Mouse (Mus musculus) limb, embryonic 11.5 days (tissue): ENCODE data around the gene Slc35g1. TPM values are rescaled to one million over a fixed set of nuclear protein-coding genes. Genes with fewer than 3 reads are reported as not detected.

ENCODE experiments used
- ATAC-seq: fragments of 200-750 bp; cut with Nextera tagmentation; 2 replicates; pipeline ENCODE4 v1.8.0; 2017; ENCODE audit warnings: low read depth; ENCODE audit not compliant: insufficient number of reproducible peaks, low FRiP score, low TSS enrichment
- DNase-seq: peaks from one replicate; pipeline ENCODE4 v3.0.0-alpha.2; 2015; ENCODE audit warnings: low spot score
- H3K27ac ChIP-seq: fragments of 300-500 bp; sonication (generic); replicated peaks from 2 replicates; pipeline ENCODE4 v1.5.1; 2014; ENCODE audit warnings: low read depth, mild to moderate bottlenecking, low read length
- H3K27me3 ChIP-seq: fragments of 300-500 bp; sonication (generic); 2 replicates; pipeline ENCODE4 v1.6.1; 2014; ENCODE audit warnings: mild to moderate bottlenecking, low read length, mixed read lengths; ENCODE audit not compliant: control insufficient read depth, insufficient read depth
- H3K36me3 ChIP-seq: fragments of 300-500 bp; sonication (generic); 2 replicates; pipeline ENCODE4 v1.6.1; 2014; ENCODE audit warnings: mild to moderate bottlenecking, low read length, moderate library complexity, mixed read lengths; ENCODE audit not compliant: control insufficient read depth, insufficient read depth
- H3K4me1 ChIP-seq: fragments of 300-500 bp; sonication (generic); 2 replicates; pipeline ENCODE4 v1.6.1; 2014; ENCODE audit warnings: low read length, mixed read lengths; ENCODE audit not compliant: control insufficient read depth, insufficient read depth
- H3K4me2 ChIP-seq: fragments of 300-500 bp; sonication (generic); 2 replicates; pipeline ENCODE4 v1.6.1; 2014; ENCODE audit warnings: low read depth, mild to moderate bottlenecking, moderate library complexity; ENCODE audit not compliant: severe bottlenecking
- H3K4me3 ChIP-seq: fragments of 300-500 bp; sonication (generic); 2 replicates; pipeline ENCODE4 v1.5.1; 2014; ENCODE audit warnings: low read depth, low read length
- H3K9ac ChIP-seq: fragments of 300-500 bp; sonication (generic); 2 replicates; pipeline ENCODE4 v1.6.1; 2014; ENCODE audit warnings: mild to moderate bottlenecking, low read length
- H3K9me3 ChIP-seq: fragments of 300-500 bp; sonication (generic); 2 replicates; pipeline ENCODE4 v1.6.1; 2016; ENCODE audit warnings: low read length; ENCODE audit not compliant: control insufficient read depth
- WGBS: fragments of 180-500 bp; shearing (Covaris S2); extraction: QIAGEN DNeasy Blood & Tissue Kit; methylation state at CpG from one replicate; pipeline ENCODE4 v1.1.7; 2014; 5-methylcytosine and 5-hydroxymethylcytosine counted together
- polyA plus RNA-seq: library from polyadenylated mRNA; unstranded; fragments of >200 nt; fragmentation: Nextera tagmentation; extraction: Ambion mirVana; gene quantifications from 2 replicates; pipeline ENCODE4 v1.2.1, GENCODE M21; 2014

The Slc35g1 gene
- polyA plus RNA-seq, 1 experiment from 2014 or later: 3.5 TPM

DNA sequence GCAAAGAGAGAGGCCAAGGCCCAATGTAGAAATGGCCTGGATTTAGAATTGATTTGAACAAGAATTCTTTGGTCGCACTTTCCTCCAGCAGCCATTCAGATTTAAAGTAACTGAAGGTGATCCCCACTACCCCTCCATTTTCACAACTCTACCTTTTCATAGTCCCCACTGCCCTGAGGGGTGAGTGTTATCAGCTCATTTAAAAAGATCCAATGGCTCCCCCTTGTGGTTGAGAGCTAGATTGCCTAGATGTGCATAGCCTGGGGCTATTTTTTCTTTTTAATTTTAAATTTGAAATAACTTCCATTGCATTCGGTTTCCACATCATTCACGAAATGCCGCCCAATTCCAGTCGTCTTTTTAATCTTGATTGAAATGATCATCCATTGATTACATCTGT is 33.5 kb downstream of the Slc35g1 start:
- no peak overlapping the region for H3K4me2 ChIP-seq

DNA sequence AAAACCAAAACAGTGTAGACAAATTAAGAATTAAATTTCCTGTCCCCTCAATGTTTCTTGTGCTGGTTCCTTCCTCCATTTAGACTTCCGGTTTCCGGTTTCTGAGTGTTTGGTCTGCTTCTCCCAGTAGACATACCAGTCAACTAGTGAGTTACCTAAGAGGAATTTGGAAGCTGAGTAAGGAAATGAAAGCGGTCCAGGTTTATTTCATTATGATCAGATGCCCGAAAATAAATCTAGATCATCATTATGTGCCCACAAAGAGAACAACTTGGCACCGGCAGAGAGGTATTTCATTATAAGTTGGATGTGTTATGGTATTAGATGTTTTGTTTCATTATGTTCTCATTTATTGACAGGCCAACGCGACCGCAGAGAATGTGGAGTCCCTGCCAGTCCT is 34.7 kb downstream of the Slc35g1 start:
- Histone ChIP-seq H3K4me2 (no peak overlapping the region), H3K9ac (no peak overlapping the region), H3K4me1 (no peaks in the 10 kb centered on the region), H3K27ac (no peak overlapping the region), H3K27me3 (no peaks in the 10 kb centered on the region), H3K9me3 (no peaks in the 10 kb centered on the region), H3K4me3 (no peak overlapping the region), H3K36me3 (no peaks in the 10 kb centered on the region)
- 86% methylated on average over 8 of the region's 8 CpGs for WGBS
- DNase-seq (no peak), ATAC-seq (no peak)

More for the DNA sequence above, 33.5 kb downstream of the Slc35g1 start:
- ATAC-seq (no peak), DNase-seq (no peak)
- WGBS: 37% methylated on average over 5 of the region's 5 CpGs
- H3K4me1 ChIP-seq: no peaks in the 10 kb centered on the region
- H3K27ac ChIP-seq: no peak overlapping the region
- H3K9me3 ChIP-seq: no peaks in the 10 kb centered on the region
- no peaks in the 10 kb centered on the region for H3K36me3 ChIP-seq
- H3K27me3 ChIP-seq: no peaks in the 10 kb centered on the region
- H3K9ac ChIP-seq: no peak overlapping the region
- no peak overlapping the region for H3K4me3 ChIP-seq

DNA sequence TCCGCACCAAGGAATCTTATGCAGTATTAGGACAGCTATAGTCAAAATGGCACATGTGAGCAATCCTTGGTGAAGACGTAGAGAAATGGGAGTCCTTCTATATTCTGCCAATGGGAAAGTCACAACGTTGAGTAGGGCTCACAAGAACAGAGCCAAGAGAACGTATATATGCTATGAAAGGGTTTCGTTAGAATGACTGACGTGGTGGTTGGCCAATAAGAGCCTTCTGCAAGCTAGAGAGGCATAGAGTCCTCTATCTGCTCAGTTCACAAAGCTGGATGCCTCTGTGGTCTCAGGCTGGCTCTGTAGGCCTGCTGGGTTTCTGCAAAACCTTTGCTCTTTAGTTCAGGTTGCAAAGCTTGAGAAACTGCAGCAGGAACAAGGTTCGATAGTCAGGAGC is 35.5 kb downstream of the Slc35g1 start:
- H3K4me2 ChIP-seq: no peak overlapping the region
- H3K36me3 ChIP-seq: no peaks in the 10 kb centered on the region
- no peaks in the 10 kb centered on the region for H3K9me3 ChIP-seq
- no peaks in the 10 kb centered on the region for H3K4me1 ChIP-seq
- H3K4me3 ChIP-seq: no peak overlapping the region
- no peak overlapping the region for H3K27ac ChIP-seq
- H3K9ac ChIP-seq: no peak overlapping the region
- no peak for ATAC-seq
- WGBS: 75% methylated on average over 7 of the region's 7 CpGs
- no peak for DNase-seq
- no peaks in the 10 kb centered on the region for H3K27me3 ChIP-seq

DNA sequence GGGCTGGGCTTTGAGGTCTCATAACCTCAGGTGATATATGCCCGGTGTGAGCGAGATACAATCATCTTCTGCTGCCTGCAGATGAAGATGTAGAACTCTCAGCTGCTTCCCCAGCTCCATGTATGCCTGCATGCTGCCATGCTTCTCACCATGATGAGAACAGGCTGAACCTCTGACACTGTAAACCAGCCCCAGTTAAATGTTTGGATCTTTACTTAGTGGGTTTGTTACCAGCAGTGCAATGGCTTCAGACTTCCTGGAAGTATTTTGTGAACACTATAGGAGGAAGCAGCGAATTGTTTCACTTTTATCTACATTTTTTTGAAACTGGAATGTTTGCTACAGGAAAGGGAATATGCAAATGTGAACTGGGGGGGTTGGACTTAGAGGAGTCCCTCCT is 36.2 kb downstream of the Slc35g1 start:
- ATAC-seq (no peak), DNase-seq (no peak)
- H3K27ac ChIP-seq: no peak overlapping the region
- H3K9ac ChIP-seq: no peak overlapping the region
- H3K27me3 ChIP-seq: no peaks in the 10 kb centered on the region
- no peaks in the 10 kb centered on the region for H3K36me3 ChIP-seq
- H3K4me2 ChIP-seq: no peak overlapping the region
- H3K4me1 ChIP-seq: no peaks in the 10 kb centered on the region
- H3K9me3 ChIP-seq: no peaks in the 10 kb centered on the region
- no peak overlapping the region for H3K4me3 ChIP-seq
- 70% methylated on average over 3 of the region's 3 CpGs for WGBS

GRCm38 (mm10) chr19:38433381-38433780 is 37.6 kb downstream of the Slc35g1 start:
- no peak for DNase-seq
- 94% methylated on average over 2 of the region's 2 CpGs for WGBS

DNA sequence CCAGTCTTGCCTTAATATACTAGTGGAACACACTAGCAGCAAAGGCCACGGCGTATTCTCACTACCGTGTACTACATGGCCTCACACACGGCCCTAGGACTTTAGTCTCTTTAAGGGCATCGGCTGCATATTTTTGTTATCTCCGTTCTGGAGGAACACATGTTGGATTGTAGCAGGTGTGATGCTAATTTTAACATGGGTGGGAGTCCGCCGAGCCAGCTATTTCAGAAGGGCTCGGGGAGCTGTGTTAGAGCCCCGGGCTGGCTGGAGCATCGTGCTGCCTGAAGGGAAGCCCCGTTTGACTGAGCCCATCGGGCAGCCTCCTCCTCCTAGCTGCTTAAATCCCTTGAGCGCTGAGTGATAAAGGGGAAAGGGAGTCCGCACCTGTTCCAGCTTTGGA is 39.4 kb downstream of the Slc35g1 start:
- WGBS: 93% methylated on average over 15 of the region's 15 CpGs
- Histone ChIP-seq H3K4me2 (no peak overlapping the region), H3K4me1 (no peaks in the 10 kb centered on the region), H3K36me3 (no peaks in the 10 kb centered on the region), H3K9ac (no peak overlapping the region), H3K4me3 (no peak overlapping the region), H3K27ac (no peak overlapping the region), H3K27me3 (no peaks in the 10 kb centered on the region), H3K9me3 (no peaks in the 10 kb centered on the region)
- no peak for ATAC-seq
- no peak for DNase-seq

More at GRCm38 (mm10) chr19:38433381-38433780, 37.6 kb downstream of the Slc35g1 start:
- no peaks in the 10 kb centered on the region for H3K27me3 ChIP-seq
- H3K27ac ChIP-seq: no peak overlapping the region
- no peak overlapping the region for H3K9ac ChIP-seq
- no peak overlapping the region for H3K4me2 ChIP-seq
- H3K9me3 ChIP-seq: no peaks in the 10 kb centered on the region
- no peaks in the 10 kb centered on the region for H3K4me1 ChIP-seq
- H3K4me3 ChIP-seq: no peak overlapping the region
- H3K36me3 ChIP-seq: no peaks in the 10 kb centered on the region
- no peak for ATAC-seq

- no peak overlapping the region for H3K4me3 ChIP-seq
- no peaks in the 10 kb centered on the region for H3K27me3 ChIP-seq
- 61% methylated on average over 8 of the region's 8 CpGs for WGBS
- no peak overlapping the region for H3K4me2 ChIP-seq
- no peaks in the 10 kb centered on the region for H3K9me3 ChIP-seq
- no peaks in the 10 kb centered on the region for H3K4me1 ChIP-seq
- H3K36me3 ChIP-seq: no peaks in the 10 kb centered on the region
- 0 out of 2 replicates have a peak, but pooled peaks have one; percentile 6 for ATAC-seq
- no peak overlapping the region for H3K9ac ChIP-seq
- H3K27ac ChIP-seq: no peak overlapping the region
- DNase-seq: peak; percentile 25
These were observed 46.1 kb downstream of the Slc35g1 start for GRCm38 (mm10) chr19:38441860-38442259.

- H3K9ac ChIP-seq: no peak overlapping the region
- ATAC-seq (no peak), DNase-seq (no peak)
- H3K4me1 ChIP-seq: no peaks in the 10 kb centered on the region
- no peak overlapping the region for H3K4me2 ChIP-seq
- 70% methylated on average over 5 of the region's 5 CpGs for WGBS
- no peaks in the 10 kb centered on the region for H3K36me3 ChIP-seq
- H3K4me3 ChIP-seq: no peak overlapping the region
- no peak overlapping the region for H3K27ac ChIP-seq
- H3K27me3 ChIP-seq: no peaks in the 10 kb centered on the region
- no peaks in the 10 kb centered on the region for H3K9me3 ChIP-seq
These were observed 50.0 kb downstream of the Slc35g1 start for GRCm38 (mm10) chr19:38445758-38446157.
